Mouse (Mus musculus) liver, adult 2 months (tissue): Measurements from ENCODE around the gene Klc2. TPM values are rescaled to one million over a fixed set of nuclear protein-coding genes. Genes with fewer than 3 reads are reported as not detected.
"Not testable (repeated sequence)": the region's sequence is repeated elsewhere in the genome, so short reads cannot be mapped to it uniquely, and the experiment has no call there.

ENCODE experiments used
- DNase-seq: peaks from one replicate; pipeline ENCODE4 v3.0.0-alpha.2; 2011; ENCODE audit warnings: low read depth, low spot score; ENCODE audit errors: extremely low read depth
- H3K27ac ChIP-seq: fragments of 200-500 bp; replicated peaks from 2 replicates; pipeline ENCODE4 v1.5.1; 2012; ENCODE audit warnings: low read depth, mild to moderate bottlenecking, control low read depth, inconsistent platforms, low read length; ENCODE audit not compliant: insufficient read depth
- H3K27me3 ChIP-seq: fragments of 200-500 bp; 2 replicates; pipeline ENCODE4 v1.6.1; 2012; ENCODE audit warnings: mild to moderate bottlenecking, moderate library complexity, low read length, inconsistent platforms; ENCODE audit not compliant: control insufficient read depth, insufficient read depth
- H3K36me3 ChIP-seq: fragments of 200-500 bp; 2 replicates; pipeline ENCODE4 v1.6.1; 2012; ENCODE audit warnings: low read length, inconsistent platforms; ENCODE audit not compliant: control insufficient read depth, insufficient read depth
- H3K4me1 ChIP-seq: fragments of 200-500 bp; 2 replicates; pipeline ENCODE4 v1.6.1; 2011; ENCODE audit warnings: low read length; ENCODE audit not compliant: control insufficient read depth, insufficient read depth
- H3K4me3 ChIP-seq: fragments of 200-500 bp; 2 replicates; pipeline ENCODE4 v1.5.1; 2011; ENCODE audit warnings: low read depth, mild to moderate bottlenecking, control low read depth, low read length, moderate library complexity; ENCODE audit not compliant: insufficient read depth
- H3K79me2 ChIP-seq: fragments of 200-500 bp; 2 replicates; pipeline ENCODE4 v1.6.1; 2012; ENCODE audit warnings: inconsistent platforms, mild to moderate bottlenecking, low read length, moderate library complexity; ENCODE audit not compliant: control insufficient read depth, insufficient read depth
- H3K9ac ChIP-seq: fragments of 200-500 bp; 2 replicates; pipeline ENCODE4 v1.6.1; 2012; ENCODE audit warnings: low read depth, mild to moderate bottlenecking, control low read depth, inconsistent platforms, low read length
- CTCF ChIP-seq: fragments of 200-500 bp; IDR thresholded peaks from 2 replicates; pipeline ENCODE4 v1.5.1; 2011; ENCODE audit warnings: low read depth, low read length, control low read depth
- POLR2A ChIP-seq: fragments of 200-500 bp; IDR thresholded peaks from 2 replicates; pipeline ENCODE4 v1.6.1; 2011; ENCODE audit warnings: low read length, control low read depth; ENCODE audit not compliant: insufficient read depth; ENCODE audit errors: extremely low read depth
- WGBS: fragments of 180-500 bp; shearing (Covaris S2); methylation state at CpG from one replicate; pipeline ENCODE4 v1.1.7; 2018; 5-methylcytosine and 5-hydroxymethylcytosine counted together
- polyA plus RNA-seq: library from polyadenylated mRNA; depleted of rRNA; stranded (reverse); fragments of >200 nt; gene quantifications from 2 replicates; pipeline ENCODE4 v1.2.3, GENCODE M21; 2012
- total RNA-seq: library from RNA; depleted of rRNA; stranded (reverse); fragments of >200 nt; gene quantifications from 2 replicates; pipeline ENCODE4 v1.2.3, GENCODE M21; 2014

Gene Klc2
- total and polyA plus RNA-seq, 2 experiments, result 2.4 to 12.3 TPM

DNA sequence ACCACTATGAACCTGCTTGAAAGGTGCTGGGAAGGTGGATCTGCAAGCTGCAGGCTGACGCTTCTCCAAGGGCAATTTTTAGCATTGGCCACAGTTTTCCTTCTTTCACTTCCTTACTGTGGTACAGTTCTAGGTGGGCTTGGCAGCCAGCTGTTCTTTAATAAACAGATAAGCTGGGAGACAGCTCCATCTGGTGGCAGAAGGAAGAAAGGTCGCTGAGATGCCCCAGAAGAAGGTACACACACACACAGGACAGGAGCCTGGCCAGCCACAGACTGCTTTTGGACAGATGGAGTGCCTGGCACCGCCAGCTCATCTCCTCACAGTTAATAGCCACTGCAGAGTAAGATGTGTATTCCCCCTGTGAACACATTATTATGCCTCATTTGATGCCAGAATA lies 33.0 kb upstream of the Klc2 start:
- peak; percentile 6 for DNase-seq
- H3K36me3 ChIP-seq, result no peaks in the 10 kb centered on the region
- no peaks in the 10 kb centered on the region for H3K4me1 ChIP-seq
- WGBS, result 49% methylated on average over 3 of the region's 3 CpGs
- no peak overlapping the region for H3K9ac ChIP-seq
- H3K4me3 ChIP-seq, result no peak overlapping the region
- H3K27ac ChIP-seq, result no peak overlapping the region
- H3K79me2 ChIP-seq, result no peaks in the 10 kb centered on the region
- no peaks in the 10 kb centered on the region for H3K27me3 ChIP-seq
- TF ChIP-seq CTCF (peak; percentile 54), POLR2A (no peak)

DNA sequence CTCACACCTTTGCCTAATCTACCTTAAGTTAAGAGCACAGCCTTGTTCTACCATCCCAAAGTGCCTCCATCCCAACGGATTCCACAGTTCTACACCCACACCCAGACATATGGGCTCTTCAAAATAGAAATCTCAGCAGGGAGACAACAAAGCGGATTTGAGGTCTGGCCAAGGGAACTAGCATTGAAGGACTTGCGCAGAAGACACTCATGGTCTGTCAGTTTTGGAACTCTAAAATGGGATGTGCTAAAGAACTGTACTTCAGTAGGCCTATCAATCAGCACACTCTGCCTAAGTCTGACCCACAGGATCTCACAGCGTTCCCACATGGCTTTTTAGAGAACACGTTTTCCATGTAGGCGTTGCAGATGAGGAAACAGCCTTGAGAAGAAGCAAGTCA lies 32.0 kb upstream of the Klc2 start:
- no peak for DNase-seq
- TF ChIP-seq POLR2A, result no peak
- TF ChIP-seq CTCF, result no peak
- Histone ChIP-seq H3K79me2 (no peaks in the 10 kb centered on the region), H3K27ac (no peak overlapping the region), H3K27me3 (no peaks in the 10 kb centered on the region), H3K36me3 (no peaks in the 10 kb centered on the region), H3K4me1 (no peaks in the 10 kb centered on the region), H3K4me3 (no peak overlapping the region), H3K9ac (no peak overlapping the region)
- 95% methylated on average over 6 of the region's 6 CpGs for WGBS

DNA sequence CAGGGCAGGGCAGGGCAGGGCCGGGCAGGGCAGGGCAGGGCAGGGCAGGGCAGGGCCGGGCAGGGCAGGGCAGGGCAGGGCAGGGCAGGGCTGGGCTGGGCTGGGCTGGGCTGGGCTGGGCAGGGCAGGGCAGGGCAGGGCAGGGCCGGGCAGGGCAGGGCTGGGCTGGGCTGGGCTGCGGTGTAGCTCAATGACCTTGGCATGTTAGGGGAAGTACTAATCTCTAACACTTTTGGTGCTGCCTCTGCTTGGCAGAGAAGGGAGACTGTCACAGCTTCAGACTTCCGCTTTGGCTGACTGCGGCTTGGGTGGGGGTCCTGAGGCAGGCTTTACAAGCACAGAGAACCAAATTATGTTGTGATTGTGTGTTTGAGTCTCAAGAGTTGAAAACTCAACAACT lies 30.7 kb upstream of the Klc2 start:
- WGBS, result 90% methylated on average over 5 of the region's 6 CpGs
- not testable (repeated sequence) for H3K36me3 ChIP-seq, H3K9ac ChIP-seq, H3K79me2 ChIP-seq, H3K4me1 ChIP-seq, H3K4me3 ChIP-seq, DNase-seq, H3K27me3 ChIP-seq, H3K27ac ChIP-seq

DNA sequence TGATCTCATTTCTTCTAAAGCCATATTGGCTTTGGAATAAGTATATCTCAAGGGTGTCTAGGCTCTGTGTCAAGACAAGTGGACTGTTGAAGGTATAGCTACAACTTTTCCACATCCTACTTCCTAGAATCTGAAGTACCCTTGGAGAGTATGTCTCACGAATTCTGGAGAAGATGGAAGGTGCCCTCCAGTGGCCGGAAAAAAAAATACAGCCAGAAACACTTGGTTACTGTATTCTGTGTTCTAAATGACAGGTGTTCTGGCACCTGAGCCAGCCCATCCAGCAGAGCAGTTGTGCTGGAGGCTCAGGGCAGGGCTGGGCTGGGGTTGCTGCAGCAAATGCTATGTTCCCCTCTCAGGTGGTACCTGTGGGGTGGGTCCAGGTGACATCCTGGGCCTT lies 21.3 kb upstream of the Klc2 start:
- no peaks in the 10 kb centered on the region for H3K27me3 ChIP-seq
- no peak overlapping the region for H3K27ac ChIP-seq
- H3K4me1 ChIP-seq, result no peaks in the 10 kb centered on the region
- no peaks in the 10 kb centered on the region for H3K79me2 ChIP-seq
- no peaks in the 10 kb centered on the region for H3K36me3 ChIP-seq
- DNase-seq, result peak; percentile 33
- H3K9ac ChIP-seq, result no peak overlapping the region
- TF ChIP-seq CTCF (no peak; the same call in 1 of the 2 replicates), POLR2A (no peak)
- H3K4me3 ChIP-seq, result no peak overlapping the region
- WGBS, result 7% methylated on average over 2 of the region's 2 CpGs

DNA sequence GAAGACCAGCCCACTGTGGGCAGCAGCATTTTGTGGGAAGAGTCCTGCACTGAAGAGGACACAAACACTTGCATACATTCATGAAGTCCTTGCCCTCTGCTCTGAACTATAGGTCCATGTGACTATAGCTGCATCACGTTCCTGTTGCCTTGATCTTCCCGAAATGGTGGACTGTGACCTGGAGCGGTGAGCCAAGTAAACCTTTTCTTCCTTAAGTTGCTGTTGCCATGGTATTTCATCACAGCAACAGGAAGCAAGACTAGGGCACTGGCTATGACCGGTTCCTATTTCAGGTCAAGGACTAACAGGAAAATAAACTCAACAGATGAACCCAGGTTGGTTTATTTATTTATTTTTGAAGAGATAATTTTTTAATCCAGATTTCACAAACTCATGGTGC lies 12.9 kb upstream of the Klc2 start:
- no peak for DNase-seq
- Histone ChIP-seq H3K4me3 (no peak overlapping the region), H3K36me3 (no peaks in the 10 kb centered on the region), H3K27me3 (no peaks in the 10 kb centered on the region), H3K27ac (no peak overlapping the region), H3K4me1 (no peaks in the 10 kb centered on the region), H3K79me2 (no peaks in the 10 kb centered on the region), H3K9ac (no peak overlapping the region)
- WGBS, result 47% methylated on average over 4 of the region's 4 CpGs
- TF ChIP-seq CTCF (no peak), POLR2A (no peak)

DNA sequence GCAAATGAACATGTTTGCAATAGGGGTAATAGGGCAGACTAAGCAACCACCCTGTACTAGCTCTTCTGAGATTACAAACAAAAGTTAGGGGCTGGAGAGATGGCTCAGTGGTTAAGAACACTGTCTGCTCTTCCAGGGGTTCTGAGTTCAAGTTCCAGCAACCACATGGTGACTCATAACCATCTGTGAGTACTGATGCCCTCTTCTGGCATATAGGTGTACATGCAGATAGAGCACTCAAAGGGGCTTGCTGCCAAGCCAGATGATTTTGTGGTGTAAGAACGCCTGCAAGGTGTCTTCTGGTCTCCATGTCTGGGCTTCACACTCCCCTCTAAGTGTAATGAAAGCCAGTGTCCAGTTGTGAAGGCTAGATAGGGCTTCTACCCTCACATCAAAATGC lies 11.4 kb upstream of the Klc2 start:
- no peak overlapping the region for H3K27ac ChIP-seq
- H3K27me3 ChIP-seq, result no peaks in the 10 kb centered on the region
- H3K9ac ChIP-seq, result no peak overlapping the region
- no peaks in the 10 kb centered on the region for H3K36me3 ChIP-seq
- no peaks in the 10 kb centered on the region for H3K79me2 ChIP-seq
- peak; percentile 27 for DNase-seq
- TF ChIP-seq POLR2A, result no peak
- peak; percentile 22; the same call in 1 of the 2 replicates for TF ChIP-seq CTCF
- no peak overlapping the region for H3K4me3 ChIP-seq
- H3K4me1 ChIP-seq, result no peaks in the 10 kb centered on the region
- 56% methylated on average over 1 of the region's 1 CpGs for WGBS
